Mouse (Mus musculus) limb, embryonic 14.5 days (tissue): ENCODE measurements around the gene Cdk10. TPM values are rescaled to one million over a fixed set of nuclear protein-coding genes. Genes with fewer than 3 reads are reported as not detected.
"Not testable (repeated sequence)": the region's sequence is repeated elsewhere in the genome, so short reads cannot be mapped to it uniquely, and the experiment has no call there.

Experiments used
- ATAC-seq: fragments of 200-750 bp; cut with Nextera tagmentation; 2 replicates; pipeline ENCODE4 v1.8.0; 2017; ENCODE audit warnings: low read depth, moderate number of reproducible peaks, moderate TSS enrichment; ENCODE audit not compliant: low FRiP score
- DNase-seq: peaks from one replicate; pipeline ENCODE4 v3.0.0-alpha.2; 2015; ENCODE audit warnings: low spot score
- H3K27ac ChIP-seq: fragments of 300-500 bp; sonication (generic); replicated peaks from 2 replicates; pipeline ENCODE4 v1.5.1; 2014; ENCODE audit warnings: low read depth, mild to moderate bottlenecking, low read length, moderate library complexity, mixed read lengths
- H3K27me3 ChIP-seq: fragments of 300-500 bp; sonication (generic); 2 replicates; pipeline ENCODE4 v1.6.1; 2014; ENCODE audit warnings: low read length, mixed read lengths; ENCODE audit not compliant: control insufficient read depth, insufficient read depth
- H3K36me3 ChIP-seq: fragments of 300-500 bp; sonication (generic); 2 replicates; pipeline ENCODE4 v1.6.1; 2014; ENCODE audit warnings: mild to moderate bottlenecking, low read length, moderate library complexity, mixed read lengths; ENCODE audit not compliant: control insufficient read depth, insufficient read depth
- H3K4me1 ChIP-seq: fragments of 300-500 bp; sonication (generic); 2 replicates; pipeline ENCODE4 v1.6.1; 2014; ENCODE audit warnings: antibody characterized with exemption, low read length, mixed read lengths; ENCODE audit not compliant: control insufficient read depth, insufficient read depth
- H3K4me2 ChIP-seq: fragments of 300-500 bp; sonication (generic); replicated peaks from 2 replicates; pipeline ENCODE4 v1.6.1; 2014; ENCODE audit warnings: low read depth, mild to moderate bottlenecking, low read length, moderate library complexity; ENCODE audit not compliant: severe bottlenecking
- H3K4me3 ChIP-seq: fragments of 300-500 bp; sonication (generic); replicated peaks from 2 replicates; pipeline ENCODE4 v1.5.1; 2014; ENCODE audit warnings: low read length
- H3K9ac ChIP-seq: fragments of 300-500 bp; sonication (generic); 2 replicates; pipeline ENCODE4 v1.6.1; 2014; ENCODE audit warnings: mild to moderate bottlenecking, low read depth, low read length, moderate library complexity; ENCODE audit not compliant: severe bottlenecking
- H3K9me3 ChIP-seq: fragments of 300-500 bp; sonication (generic); 2 replicates; pipeline ENCODE4 v1.6.1; 2016; ENCODE audit warnings: low read length; ENCODE audit not compliant: control insufficient read depth
- POLR2A ChIP-seq: fragments of 200-500 bp; IDR thresholded peaks from 2 replicates; pipeline ENCODE4 v1.8.0; 2012; ENCODE audit warnings: inconsistent platforms, mild to moderate bottlenecking, moderate library complexity, borderline replicate concordance; ENCODE audit not compliant: insufficient read depth, insufficient read length; ENCODE audit errors: extremely low read depth
- WGBS: fragments of 180-500 bp; shearing (Covaris S2); extraction: QIAGEN DNeasy Blood & Tissue Kit; methylation state at CpG from one replicate; pipeline ENCODE4 v1.1.7; 2014; 5-methylcytosine and 5-hydroxymethylcytosine counted together
- polyA plus RNA-seq, 2 experiments: library from polyadenylated mRNA; depleted of rRNA in 1 of 2; stranded (reverse) in 1 of 2; unstranded in 1 of 2; fragments of >200 nt; fragmentation: Nextera tagmentation in 1 of 2; extraction: Ambion mirVana in 1 of 2; gene quantifications; 2 replicates each; pipeline versions ENCODE4 v1.2.1 to v1.2.3; 2012 to 2014

The Cdk10 gene
- polyA plus RNA-seq, 2 experiments = 32.9 to 128 TPM

GRCm38 (mm10) chr8:123220917-123221316 is 3.7 kb upstream of the Cdk10 start:
- no peak overlapping the region for H3K9ac ChIP-seq
- WGBS = 50% methylated on average over 1 of the region's 1 CpGs
- ATAC-seq (no peak), DNase-seq (no peak)
- no peaks in the 10 kb centered on the region for H3K27me3 ChIP-seq
- no peak overlapping the region for H3K27ac ChIP-seq
- TF ChIP-seq POLR2A = no peak
- H3K4me1 ChIP-seq = peaks cover 7% of the 10 kb centered on the region
- H3K4me3 ChIP-seq = no peak overlapping the region
- H3K4me2 ChIP-seq = no peak overlapping the region
- no peaks in the 10 kb centered on the region for H3K9me3 ChIP-seq
- no peaks in the 10 kb centered on the region for H3K36me3 ChIP-seq

GRCm38 (mm10) chr8:123228416-123228815 is 3.8 kb downstream of the Cdk10 start:
- H3K27ac ChIP-seq = no peak overlapping the region
- ATAC-seq = no peak
- no peak for TF ChIP-seq POLR2A

GRCm38 (mm10) chr8:123230326-123230725 is 5.7 kb downstream of the Cdk10 start:
- not testable (repeated sequence) for H3K9me3 ChIP-seq, H3K4me1 ChIP-seq, H3K4me3 ChIP-seq, H3K27me3 ChIP-seq, H3K4me2 ChIP-seq, ATAC-seq, DNase-seq, H3K27ac ChIP-seq, H3K9ac ChIP-seq
- peaks cover 24% of the 10 kb centered on the region for H3K36me3 ChIP-seq
- WGBS = 85% methylated on average over 9 of the region's 11 CpGs

More at GRCm38 (mm10) chr8:123228416-123228815, 3.8 kb downstream of the Cdk10 start:
- no peaks in the 10 kb centered on the region for H3K9me3 ChIP-seq
- H3K4me3 ChIP-seq = no peak overlapping the region
- 100% methylated on average over 1 of the region's 1 CpGs for WGBS
- no peak overlapping the region for H3K4me2 ChIP-seq
- peaks cover 24% of the 10 kb centered on the region for H3K36me3 ChIP-seq
- no peak overlapping the region for H3K9ac ChIP-seq
- peaks cover 7% of the 10 kb centered on the region for H3K4me1 ChIP-seq
- DNase-seq = no peak
- H3K27me3 ChIP-seq = no peaks in the 10 kb centered on the region

GRCm38 (mm10) chr8:123231742-123232141 is 7.1 kb downstream of the Cdk10 start:
- Histone ChIP-seq H3K36me3 (peaks cover 24% of the 10 kb centered on the region), H3K4me1 (0 out of 2 replicates have a peak, but pooled peaks cover 8% of the 10 kb centered on the region), H3K9ac (no peak overlapping the region), H3K9me3 (no peaks in the 10 kb centered on the region), H3K4me2 (no peak overlapping the region), H3K27me3 (peaks cover 16% of the 10 kb centered on the region), H3K4me3 (no peak overlapping the region), H3K27ac (no peak overlapping the region)
- DNase-seq = no peak
- no peak for ATAC-seq
- TF ChIP-seq POLR2A = no peak
- WGBS = 62% methylated on average over 5 of the region's 5 CpGs

- H3K27me3 ChIP-seq = peaks cover 16% of the 10 kb centered on the region
- TF ChIP-seq POLR2A = no peak
- no peak overlapping the region for H3K27ac ChIP-seq
- H3K36me3 ChIP-seq = peaks cover 17% of the 10 kb centered on the region
- no peak overlapping the region for H3K4me3 ChIP-seq
- no peak overlapping the region for H3K4me2 ChIP-seq
- H3K9ac ChIP-seq = no peak overlapping the region; the same call in 1 of the 2 replicates
- no peak for ATAC-seq
- no peak for DNase-seq
- H3K4me1 ChIP-seq = 0 out of 2 replicates have a peak, but pooled peaks cover 8% of the 10 kb centered on the region
- no peaks in the 10 kb centered on the region for H3K9me3 ChIP-seq
- 23% methylated on average over 7 of the region's 7 CpGs for WGBS
Measured at GRCm38 (mm10) chr8:123232553-123232952, 7.9 kb downstream of the Cdk10 start.

- Histone ChIP-seq H3K4me2 (no peak overlapping the region), H3K4me1 (0 out of 2 replicates have a peak, but pooled peaks cover 8% of the 10 kb centered on the region), H3K27me3 (peaks cover 16% of the 10 kb centered on the region), H3K36me3 (peaks cover 10% of the 10 kb centered on the region), H3K9ac (no peak overlapping the region), H3K9me3 (no peaks in the 10 kb centered on the region), H3K4me3 (no peak overlapping the region), H3K27ac (no peak overlapping the region)
- TF ChIP-seq POLR2A = no peak
- ATAC-seq (no peak), DNase-seq (no peak)
- 51% methylated on average over 13 of the region's 13 CpGs for WGBS
Measured at GRCm38 (mm10) chr8:123233300-123233699, 8.7 kb downstream of the Cdk10 start.
